Mouse (Mus musculus) embryonic facial prominence, embryonic 14.5 days (tissue): Measurements from ENCODE around the gene Cdca7l. TPM values are rescaled to one million over a fixed set of nuclear protein-coding genes. Genes with fewer than 3 reads are reported as not detected.

Experiments
- ATAC-seq: fragments of 200-750 bp; cut with Nextera tagmentation; 2 replicates; pipeline ENCODE4 v1.8.0; 2017; ENCODE audit warnings: low read depth, moderate number of reproducible peaks, moderate TSS enrichment
- DNase-seq: peaks from one replicate; pipeline ENCODE4 v3.0.0-alpha.2; 2015; ENCODE audit warnings: low spot score
- H3K27ac ChIP-seq: fragments of 300-500 bp; sonication (generic); replicated peaks from 2 replicates; pipeline ENCODE4 v1.5.1; 2014; ENCODE audit warnings: low read depth, mild to moderate bottlenecking, low read length, moderate library complexity
- H3K27me3 ChIP-seq: fragments of 300-500 bp; sonication (generic); replicated peaks from 2 replicates; pipeline ENCODE4 v1.6.1; 2014; ENCODE audit warnings: low read length; ENCODE audit not compliant: control insufficient read depth, insufficient read depth
- H3K36me3 ChIP-seq: fragments of 300-500 bp; sonication (generic); 2 replicates; pipeline ENCODE4 v1.6.1; 2014; ENCODE audit warnings: low read length, mixed read lengths; ENCODE audit not compliant: control insufficient read depth, insufficient read depth
- H3K4me1 ChIP-seq: fragments of 300-500 bp; sonication (generic); 2 replicates; pipeline ENCODE4 v1.6.1; 2014; ENCODE audit warnings: antibody characterized with exemption, low read length; ENCODE audit not compliant: control insufficient read depth, insufficient read depth
- H3K4me2 ChIP-seq: fragments of 300-500 bp; sonication (generic); 2 replicates; pipeline ENCODE4 v1.6.1; 2014; ENCODE audit warnings: low read depth, mild to moderate bottlenecking, low read length, moderate library complexity, mixed read lengths
- H3K4me3 ChIP-seq: fragments of 300-500 bp; sonication (generic); 2 replicates; pipeline ENCODE4 v1.5.1; 2014; ENCODE audit warnings: low read depth, mild to moderate bottlenecking, low read length
- H3K9ac ChIP-seq: fragments of 300-500 bp; sonication (generic); 2 replicates; pipeline ENCODE4 v1.6.1; 2014; ENCODE audit warnings: low read depth, mild to moderate bottlenecking, low read length, moderate library complexity, mixed read lengths
- H3K9me3 ChIP-seq: fragments of 300-500 bp; sonication (generic); 2 replicates; pipeline ENCODE4 v1.6.1; 2016; ENCODE audit warnings: low read length; ENCODE audit not compliant: control insufficient read depth
- WGBS: fragments of 180-500 bp; shearing (Covaris S2); extraction: QIAGEN DNeasy Blood & Tissue Kit; methylation state at CpG from one replicate; pipeline ENCODE4 v1.1.7; 2014; 5-methylcytosine and 5-hydroxymethylcytosine counted together
- polyA plus RNA-seq: library from polyadenylated mRNA; unstranded; fragments of >200 nt; fragmentation: Nextera tagmentation; extraction: Ambion mirVana; gene quantifications from 2 replicates; pipeline ENCODE4 v1.2.1, GENCODE M21; 2014

Gene Cdca7l
- polyA plus RNA-seq, 1 experiment from 2014 or later: 27.8 TPM

DNA sequence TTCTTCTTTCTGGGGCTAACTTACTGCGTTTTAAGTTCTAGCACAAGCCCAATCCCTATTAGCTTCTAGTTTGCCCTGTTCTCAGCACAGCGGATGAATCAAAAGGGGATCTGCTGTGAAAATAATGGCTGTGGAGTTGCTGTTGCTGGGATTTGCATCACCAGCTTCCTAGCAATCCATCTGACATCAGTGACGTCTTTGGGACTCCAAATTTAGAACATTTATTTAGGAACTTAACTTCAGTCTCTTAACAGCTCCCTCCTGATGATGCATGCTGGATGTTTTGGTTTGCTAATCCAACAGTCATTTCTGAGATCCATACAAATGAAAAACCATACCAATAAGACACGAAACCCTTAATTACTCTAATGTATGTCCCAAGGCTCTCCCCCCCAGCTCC, 1.5 kb downstream of the Cdca7l start:
- no peak overlapping the region for H3K4me3 ChIP-seq
- ATAC-seq: no peak
- 64% methylated on average over 4 of the region's 4 CpGs for WGBS
- no peak for DNase-seq
- no peaks in the 10 kb centered on the region for H3K27me3 ChIP-seq
- H3K4me1 ChIP-seq: peaks cover 4% of the 10 kb centered on the region; the same call in 1 of the 2 replicates
- no peaks in the 10 kb centered on the region for H3K9me3 ChIP-seq
- H3K27ac ChIP-seq: no peak overlapping the region
- H3K36me3 ChIP-seq: no peaks in the 10 kb centered on the region
- no peak overlapping the region for H3K9ac ChIP-seq
- no peak overlapping the region for H3K4me2 ChIP-seq

DNA sequence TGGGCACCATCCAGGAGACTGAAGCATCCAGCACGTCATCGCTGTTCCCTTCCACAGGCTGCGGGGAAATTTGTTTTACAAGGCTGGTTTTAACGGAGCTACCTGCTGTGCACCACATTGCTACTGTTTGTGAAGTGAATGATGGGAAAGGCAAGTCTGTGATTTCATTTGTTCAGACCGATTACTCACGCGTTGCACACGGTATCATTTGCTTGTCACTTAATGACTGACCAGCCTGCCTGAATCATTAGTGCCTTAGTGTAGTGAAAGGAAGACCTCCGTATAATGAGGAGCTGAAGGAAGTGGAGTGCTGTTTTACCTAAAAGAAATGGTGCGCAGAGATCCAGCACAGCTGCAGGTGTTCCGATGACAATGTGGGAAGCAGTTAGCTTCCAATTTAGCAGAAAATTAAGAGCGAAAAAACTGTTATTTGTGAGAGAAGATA, 1.9 kb downstream of the Cdca7l start:
- no peak overlapping the region for H3K27ac ChIP-seq
- H3K4me3 ChIP-seq: no peak overlapping the region
- H3K4me1 ChIP-seq: peaks cover 4% of the 10 kb centered on the region; the same call in 1 of the 2 replicates
- H3K27me3 ChIP-seq: no peaks in the 10 kb centered on the region
- no peaks in the 10 kb centered on the region for H3K36me3 ChIP-seq
- H3K9ac ChIP-seq: no peak overlapping the region
- no peaks in the 10 kb centered on the region for H3K9me3 ChIP-seq
- DNase-seq (peak; percentile 66), ATAC-seq (peak; percentile 71; the same call in 1 of the 2 replicates)
- no peak overlapping the region for H3K4me2 ChIP-seq
- 45% methylated on average over 12 of the region's 12 CpGs for WGBS

DNA sequence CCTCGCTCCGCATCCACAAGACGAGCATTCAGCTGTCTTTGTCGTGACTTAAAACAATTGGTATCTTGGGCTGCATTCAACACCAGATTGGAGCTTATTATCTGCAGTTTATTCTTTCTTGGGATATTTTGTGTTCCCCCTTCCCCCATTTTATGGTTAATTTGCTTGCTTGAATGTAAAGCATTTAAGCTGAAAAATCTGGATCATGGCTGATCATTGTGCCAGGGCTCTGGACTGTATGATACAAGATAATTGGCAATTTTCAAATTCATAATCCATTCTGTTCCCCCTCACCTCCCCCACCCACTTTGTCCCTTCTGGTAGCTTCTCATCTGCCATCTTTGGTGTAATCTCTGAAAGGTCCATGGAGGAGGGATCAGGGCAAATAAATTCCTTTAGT, 2.4 kb downstream of the Cdca7l start:
- peaks cover 4% of the 10 kb centered on the region; the same call in 1 of the 2 replicates for H3K4me1 ChIP-seq
- no peak overlapping the region for H3K4me2 ChIP-seq
- ATAC-seq (peak; percentile 35; the same call in 1 of the 2 replicates), DNase-seq (peak; percentile 49)
- no peaks in the 10 kb centered on the region for H3K36me3 ChIP-seq
- H3K9me3 ChIP-seq: no peaks in the 10 kb centered on the region
- 75% methylated on average over 4 of the region's 4 CpGs for WGBS
- no peak overlapping the region for H3K9ac ChIP-seq
- no peaks in the 10 kb centered on the region for H3K27me3 ChIP-seq
- H3K27ac ChIP-seq: no peak overlapping the region
- H3K4me3 ChIP-seq: no peak overlapping the region

DNA sequence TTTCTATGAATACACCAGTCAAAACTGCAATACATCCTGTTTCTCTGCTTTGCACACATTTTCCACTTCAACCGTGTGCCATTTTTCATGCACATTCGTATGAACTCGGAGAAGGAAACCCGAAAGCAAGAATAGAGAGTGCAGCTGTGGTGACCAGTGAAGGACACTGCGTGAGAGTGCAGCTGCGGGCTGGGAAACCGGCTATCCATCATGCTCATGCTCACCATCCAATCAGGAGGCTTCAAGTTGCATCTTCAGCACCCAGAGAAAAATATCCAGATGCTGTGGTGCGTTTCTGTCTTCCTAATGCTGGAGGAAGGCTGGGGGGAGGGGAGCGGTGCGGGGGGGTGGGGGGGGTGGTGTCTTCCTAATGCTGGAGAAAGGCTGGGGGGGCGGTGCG, 3.5 kb downstream of the Cdca7l start:
- Histone ChIP-seq H3K4me3 (no peak overlapping the region), H3K4me2 (peak overlapping the region; percentile 43; the same call in 1 of the 2 replicates), H3K9ac (no peak overlapping the region), H3K27ac (no peak overlapping the region), H3K9me3 (no peaks in the 10 kb centered on the region), H3K4me1 (peaks cover 4% of the 10 kb centered on the region; the same call in 1 of the 2 replicates), H3K36me3 (no peaks in the 10 kb centered on the region), H3K27me3 (no peaks in the 10 kb centered on the region)
- 28% methylated on average over 8 of the region's 12 CpGs for WGBS
- no peak for ATAC-seq
- DNase-seq: no peak

DNA sequence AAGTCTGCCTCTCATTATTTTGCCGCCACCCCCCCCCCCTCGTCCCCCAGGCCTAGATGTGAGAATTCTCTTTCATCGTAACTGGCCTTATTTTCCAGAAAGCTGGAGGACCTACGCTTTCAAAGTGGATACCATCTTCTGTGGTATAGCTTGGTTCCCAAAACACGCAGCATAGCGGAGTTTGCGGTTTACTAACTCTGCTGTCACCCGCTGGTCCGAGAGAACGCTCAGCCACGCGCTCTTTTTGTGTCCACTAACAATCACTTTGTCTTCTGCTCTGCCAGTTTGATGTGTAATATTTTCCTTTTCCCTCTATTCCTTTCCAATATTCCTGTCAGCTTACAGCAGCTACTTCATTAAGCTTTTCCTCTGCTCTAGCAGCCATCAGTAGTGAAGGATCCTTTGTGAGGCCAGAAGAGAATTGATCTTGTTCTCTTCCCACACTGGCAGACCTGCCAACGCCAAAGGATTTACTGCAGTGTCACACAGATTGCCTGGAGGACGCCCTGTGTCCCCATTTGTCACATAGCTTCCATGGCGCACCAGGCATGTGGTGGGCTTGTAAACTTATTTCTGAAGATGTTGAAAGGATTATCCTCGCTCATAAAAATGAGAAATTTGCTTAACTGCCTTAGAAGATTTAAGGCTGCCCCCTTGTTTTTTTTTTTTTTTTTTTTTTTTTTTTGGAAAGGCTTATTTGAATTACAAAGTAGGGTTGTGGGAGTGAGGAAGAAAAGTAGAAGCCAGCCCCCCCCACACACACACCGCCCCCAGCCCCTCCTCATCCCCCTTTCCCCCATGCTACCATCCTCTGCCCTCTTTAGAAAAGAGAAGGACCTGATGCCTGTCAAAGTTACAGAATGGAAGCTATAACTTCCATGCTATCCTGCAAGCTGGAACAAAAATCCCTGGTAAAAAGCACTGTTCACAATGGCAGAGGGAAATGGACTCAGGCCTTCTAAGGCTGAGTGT, 4.6 kb downstream of the Cdca7l start:
- no peaks in the 10 kb centered on the region for H3K27me3 ChIP-seq

DNA sequence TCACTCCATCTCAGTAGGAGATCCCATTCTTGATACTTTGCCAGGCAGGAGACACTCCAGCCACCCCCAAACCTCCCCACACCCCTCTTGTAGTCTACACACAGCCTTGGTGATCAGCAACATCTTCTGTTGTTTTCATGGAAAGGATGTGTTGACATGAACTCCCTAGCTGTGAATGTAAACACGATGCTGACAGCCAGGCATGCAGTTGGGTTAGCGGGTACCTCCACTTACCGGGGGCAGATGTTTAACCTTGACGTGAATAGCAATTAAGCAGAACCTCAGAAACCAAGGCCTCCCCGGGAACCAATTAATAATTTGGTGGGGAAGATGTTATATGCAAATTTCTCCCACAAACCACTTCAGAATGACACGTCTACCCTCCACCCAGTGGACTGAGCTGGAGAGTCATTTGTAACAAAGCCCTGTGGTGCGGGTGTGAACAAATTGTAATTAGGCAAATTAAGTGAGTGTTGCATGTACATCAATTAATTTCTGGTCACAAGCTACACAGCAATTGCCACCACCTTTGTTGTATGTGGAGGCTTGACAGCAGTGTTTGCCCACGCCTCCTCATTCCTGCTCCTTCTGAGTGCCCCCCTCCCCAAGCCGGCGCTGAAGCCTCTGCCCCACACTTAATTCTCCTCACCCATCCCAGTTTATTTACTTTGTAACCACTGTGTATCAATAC, 5.4 kb downstream of the Cdca7l start:
- ATAC-seq (no peak; the same call in 1 of the 2 replicates), DNase-seq (no peak)
- H3K9me3 ChIP-seq: no peaks in the 10 kb centered on the region
- H3K36me3 ChIP-seq: no peaks in the 10 kb centered on the region
- H3K9ac ChIP-seq: no peak overlapping the region
- no peak overlapping the region for H3K4me2 ChIP-seq
- no peak overlapping the region for H3K4me3 ChIP-seq
- H3K27ac ChIP-seq: no peak overlapping the region
- no peaks in the 10 kb centered on the region for H3K27me3 ChIP-seq
- H3K4me1 ChIP-seq: peaks cover 4% of the 10 kb centered on the region; the same call in 1 of the 2 replicates
- WGBS: 56% methylated on average over 10 of the region's 10 CpGs

More for the DNA sequence above, 4.6 kb downstream of the Cdca7l start:
- Histone ChIP-seq H3K36me3 (no peaks in the 10 kb centered on the region), H3K4me1 (peaks cover 4% of the 10 kb centered on the region; the same call in 1 of the 2 replicates), H3K4me2 (peak overlapping the region; percentile 43), H3K27ac (no peak overlapping the region), H3K4me3 (0 out of 2 replicates have a peak overlapping the region, but pooled peaks have one; percentile 8), H3K9ac (no peak overlapping the region), H3K9me3 (no peaks in the 10 kb centered on the region)
- 45% methylated on average over 17 of the region's 17 CpGs for WGBS
- no peak for ATAC-seq
- no peak for DNase-seq

DNA sequence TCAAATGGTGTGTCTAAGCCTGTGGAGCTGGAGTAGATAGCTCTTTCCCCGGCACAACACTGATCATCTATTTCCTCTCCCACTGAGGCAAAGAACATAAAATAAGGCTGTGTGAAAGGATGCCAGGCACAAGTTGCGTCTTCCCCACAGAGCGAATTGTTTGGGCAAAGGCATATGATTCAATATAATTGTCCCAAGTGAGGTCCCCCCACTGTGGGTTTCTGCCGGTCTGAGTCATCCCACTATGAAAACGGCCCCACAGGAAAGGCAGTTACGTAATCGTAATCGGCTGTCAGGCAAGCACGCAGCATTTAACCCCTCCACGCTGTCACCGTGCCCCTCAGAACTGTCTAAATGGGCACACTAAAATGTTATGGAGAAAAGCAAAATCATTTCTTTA, 6.0 kb downstream of the Cdca7l start:
- 44% methylated on average over 11 of the region's 11 CpGs for WGBS

DNA sequence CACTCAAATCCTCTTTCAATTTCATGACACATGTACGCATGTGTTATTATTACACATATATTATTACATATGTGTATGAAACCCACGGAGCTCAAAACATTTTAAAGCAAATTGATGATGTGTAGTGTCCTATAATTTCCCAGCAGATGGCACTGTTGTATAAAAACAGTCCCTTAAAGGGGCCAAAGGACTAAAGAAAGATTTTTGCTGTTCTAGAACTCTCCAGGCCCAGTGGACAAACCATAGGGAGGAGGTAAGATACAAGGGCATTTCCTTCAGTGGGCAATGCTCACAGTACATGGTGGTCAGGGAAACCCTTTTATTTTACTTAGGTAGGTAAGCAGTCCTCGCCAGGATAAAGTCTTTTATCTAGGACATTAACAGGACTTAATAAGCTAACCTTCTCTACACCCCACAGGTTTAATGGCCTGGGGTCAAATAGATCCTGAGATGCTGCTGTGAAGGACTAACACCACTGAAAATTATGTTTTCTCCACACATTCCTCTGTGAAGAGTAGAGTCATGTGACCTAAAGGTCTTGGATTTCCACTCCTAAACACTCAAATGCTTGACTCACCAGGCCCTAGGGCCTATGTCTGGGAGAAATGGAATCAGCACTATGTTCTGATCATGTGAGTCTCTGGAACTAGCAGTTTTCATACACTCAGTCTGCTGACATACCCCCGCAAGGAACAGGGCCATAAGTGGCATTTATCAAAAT, 16.2 kb downstream of the Cdca7l start:
- H3K9me3 ChIP-seq: no peaks in the 10 kb centered on the region
- no peak overlapping the region for H3K4me2 ChIP-seq
- no peak overlapping the region for H3K27ac ChIP-seq
- H3K9ac ChIP-seq: no peak overlapping the region
- peak; percentile 73 for DNase-seq
- ATAC-seq: no peak
- no peaks in the 10 kb centered on the region for H3K36me3 ChIP-seq
- 53% methylated on average over 4 of the region's 4 CpGs for WGBS
- no peak overlapping the region for H3K4me3 ChIP-seq
- no peaks in the 10 kb centered on the region for H3K4me1 ChIP-seq
- H3K27me3 ChIP-seq: no peaks in the 10 kb centered on the region

More for the DNA sequence above, 6.0 kb downstream of the Cdca7l start:
- Histone ChIP-seq H3K27ac (no peak overlapping the region), H3K4me2 (no peak overlapping the region), H3K36me3 (no peaks in the 10 kb centered on the region), H3K27me3 (no peaks in the 10 kb centered on the region), H3K9ac (no peak overlapping the region), H3K4me1 (peaks cover 4% of the 10 kb centered on the region; the same call in 1 of the 2 replicates), H3K4me3 (no peak overlapping the region), H3K9me3 (no peaks in the 10 kb centered on the region)
- ATAC-seq (no peak; the same call in 1 of the 2 replicates), DNase-seq (no peak)
